Mouse (Mus musculus): ENCODE measurements around the gene Mroh2a. TPM values are rescaled to one million over a fixed set of nuclear protein-coding genes. Genes with fewer than 3 reads are reported as not detected.
"Not testable (repeated sequence)": the region's sequence is repeated elsewhere in the genome, so short reads cannot be mapped to it uniquely, and the experiment has no call there.

Mroh2a gene
- total RNA-seq, 1 experiment from 2014 or later = 0.05 TPM

- ATAC-seq (replicated peaks in 1 of 2; ENCODE audit: insufficient read depth in 1 of 2, low FRiP score in 2 of 2, low TSS enrichment in 1 of 2, low read depth in 1 of 2, poor library complexity in 2 of 2, severe bottlenecking in 2 of 2) = no peak
These were observed 10.2 kb upstream of the Mroh2a start for GRCm38 (mm10) chr1:88216551-88216950.

- ATAC-seq (replicated peaks in 1 of 2; ENCODE audit: insufficient read depth in 1 of 2, low FRiP score in 2 of 2, low TSS enrichment in 1 of 2, low read depth in 1 of 2, poor library complexity in 2 of 2, severe bottlenecking in 2 of 2) = no peak
These were observed 9.6 kb upstream of the Mroh2a start for GRCm38 (mm10) chr1:88217144-88217543.

GRCm38 (mm10) chr1:88217576-88217975 is 9.2 kb upstream of the Mroh2a start:
- ATAC-seq (replicated peaks in 1 of 2; ENCODE audit: insufficient read depth in 1 of 2, low FRiP score in 2 of 2, low TSS enrichment in 1 of 2, low read depth in 1 of 2, poor library complexity in 2 of 2, severe bottlenecking in 2 of 2) = no peak

- ATAC-seq (replicated peaks in 1 of 2; ENCODE audit: insufficient read depth in 1 of 2, low FRiP score in 2 of 2, low TSS enrichment in 1 of 2, low read depth in 1 of 2, poor library complexity in 2 of 2, severe bottlenecking in 2 of 2) = no peak
These were observed 8.7 kb upstream of the Mroh2a start for GRCm38 (mm10) chr1:88218051-88218450.

- ATAC-seq (replicated peaks in 1 of 2; ENCODE audit: insufficient read depth in 1 of 2, low FRiP score in 2 of 2, low TSS enrichment in 1 of 2, low read depth in 1 of 2, poor library complexity in 2 of 2, severe bottlenecking in 2 of 2) = no peak
These were observed 8.2 kb upstream of the Mroh2a start for GRCm38 (mm10) chr1:88218591-88218990.

- ATAC-seq (replicated peaks in 1 of 2; ENCODE audit: insufficient read depth in 1 of 2, low FRiP score in 2 of 2, low TSS enrichment in 1 of 2, low read depth in 1 of 2, poor library complexity in 2 of 2, severe bottlenecking in 2 of 2) = no peak
These were observed 7.7 kb upstream of the Mroh2a start for GRCm38 (mm10) chr1:88219054-88219453.

GRCm38 (mm10) chr1:88220336-88220735 is 6.5 kb upstream of the Mroh2a start:
- ATAC-seq (replicated peaks in 1 of 2; ENCODE audit: insufficient read depth in 1 of 2, low FRiP score in 2 of 2, low TSS enrichment in 1 of 2, low read depth in 1 of 2, poor library complexity in 2 of 2, severe bottlenecking in 2 of 2) = no peak

GRCm38 (mm10) chr1:88222216-88222615 is 4.6 kb upstream of the Mroh2a start:
- ATAC-seq (replicated peaks in 1 of 2; ENCODE audit: insufficient read depth in 1 of 2, low FRiP score in 2 of 2, low TSS enrichment in 1 of 2, low read depth in 1 of 2, poor library complexity in 2 of 2, severe bottlenecking in 2 of 2) = no peak

- ATAC-seq (replicated peaks in 1 of 2; ENCODE audit: insufficient read depth in 1 of 2, low FRiP score in 2 of 2, low TSS enrichment in 1 of 2, low read depth in 1 of 2, poor library complexity in 2 of 2, severe bottlenecking in 2 of 2) = not testable (repeated sequence)
These were observed 3.7 kb upstream of the Mroh2a start for GRCm38 (mm10) chr1:88223011-88223515.

GRCm38 (mm10) chr1:88223591-88223990 is 3.2 kb upstream of the Mroh2a start:
- no peak for ATAC-seq (replicated peaks in 1 of 2; ENCODE audit: insufficient read depth in 1 of 2, low FRiP score in 2 of 2, low TSS enrichment in 1 of 2, low read depth in 1 of 2, poor library complexity in 2 of 2, severe bottlenecking in 2 of 2)

GRCm38 (mm10) chr1:88224029-88224776 is 2.6 kb upstream of the Mroh2a start:
- no peak for ATAC-seq (replicated peaks in 1 of 2; ENCODE audit: insufficient read depth in 1 of 2, low FRiP score in 2 of 2, low TSS enrichment in 1 of 2, low read depth in 1 of 2, poor library complexity in 2 of 2, severe bottlenecking in 2 of 2)

GRCm38 (mm10) chr1:88225301-88225700 is 1.5 kb upstream of the Mroh2a start:
- ATAC-seq (replicated peaks in 1 of 2; ENCODE audit: insufficient read depth in 1 of 2, low FRiP score in 2 of 2, low TSS enrichment in 1 of 2, low read depth in 1 of 2, poor library complexity in 2 of 2, severe bottlenecking in 2 of 2) = not testable (repeated sequence)

- no peak for ATAC-seq (replicated peaks in 1 of 2; ENCODE audit: insufficient read depth in 1 of 2, low FRiP score in 2 of 2, low TSS enrichment in 1 of 2, low read depth in 1 of 2, poor library complexity in 2 of 2, severe bottlenecking in 2 of 2)
These were observed 1.0 kb upstream of the Mroh2a start for GRCm38 (mm10) chr1:88225741-88226140.

- peak; percentile 0 to 5; a peak in 1 of 4 replicates for ATAC-seq (replicated peaks in 1 of 2; ENCODE audit: insufficient read depth in 1 of 2, low FRiP score in 2 of 2, low TSS enrichment in 1 of 2, low read depth in 1 of 2, poor library complexity in 2 of 2, severe bottlenecking in 2 of 2)
These were observed 696 bp downstream of the Mroh2a start for GRCm38 (mm10) chr1:88227482-88227881.

- no peak for ATAC-seq (replicated peaks in 1 of 2; ENCODE audit: insufficient read depth in 1 of 2, low FRiP score in 2 of 2, low TSS enrichment in 1 of 2, low read depth in 1 of 2, poor library complexity in 2 of 2, severe bottlenecking in 2 of 2)
These were observed 1.3 kb downstream of the Mroh2a start for GRCm38 (mm10) chr1:88228121-88228520.

GRCm38 (mm10) chr1:88229566-88229965 is 2.8 kb downstream of the Mroh2a start:
- ATAC-seq (replicated peaks in 1 of 2; ENCODE audit: insufficient read depth in 1 of 2, low FRiP score in 2 of 2, low TSS enrichment in 1 of 2, low read depth in 1 of 2, poor library complexity in 2 of 2, severe bottlenecking in 2 of 2) = no peak

- no peak for ATAC-seq (replicated peaks in 1 of 2; ENCODE audit: insufficient read depth in 1 of 2, low FRiP score in 2 of 2, low TSS enrichment in 1 of 2, low read depth in 1 of 2, poor library complexity in 2 of 2, severe bottlenecking in 2 of 2)
These were observed 3.2 kb downstream of the Mroh2a start for GRCm38 (mm10) chr1:88229986-88230385.

GRCm38 (mm10) chr1:88230421-88230820 is 3.6 kb downstream of the Mroh2a start:
- ATAC-seq (replicated peaks in 1 of 2; ENCODE audit: insufficient read depth in 1 of 2, low FRiP score in 2 of 2, low TSS enrichment in 1 of 2, low read depth in 1 of 2, poor library complexity in 2 of 2, severe bottlenecking in 2 of 2) = no peak

All from hematopoietic stem cell, adult 5-6 weeks (primary cell).